19 mouse cellular contexts compared by ENCODE assay signal in the genomic region with DNA sequence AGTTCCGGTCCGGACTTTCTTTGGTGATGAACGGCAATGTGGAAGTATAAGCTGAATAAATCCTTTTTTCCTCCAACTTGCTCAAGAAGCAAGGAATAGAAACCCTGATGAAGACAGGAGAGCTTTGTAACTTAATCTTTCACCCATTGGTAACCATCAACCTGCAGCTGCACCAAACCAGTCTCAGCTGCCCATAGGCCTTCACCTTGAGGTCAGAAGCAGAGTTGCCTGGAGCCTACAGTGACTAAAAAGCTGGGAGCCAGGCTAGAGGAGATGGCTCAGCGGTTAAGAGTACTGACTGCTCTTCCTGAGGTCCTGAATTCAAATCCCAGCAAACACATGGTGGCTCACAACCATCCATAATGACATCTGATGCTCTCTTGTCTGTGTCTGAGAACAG. TPM values are rescaled to one million over a fixed set of nuclear protein-coding genes. Genes with fewer than 3 reads are reported as not detected.
"Had no signal": no experiment of that assay in that cellular context is flagged by ENCODE, and none has a peak within 500 bp of the region (broad histone marks: within the 10 kb centered on the region; RNA-seq: fewer than 3 reads in every experiment).

No protein-coding gene starts in this region.

RNA-seq across cellular contexts. Expression of gene Gsta2, which starts 13.1 kb away (rescaled TPM):
- polyA plus RNA-seq: cerebellum, adult 2 months; embryonic facial prominence, embryonic 10.5 days; embryonic facial prominence, embryonic 11.5 days; embryonic facial prominence, embryonic 12.5 days; erythroblast, embryonic 14.5 days; forebrain, embryonic 10.5 days; forebrain, embryonic 11.5 days; forebrain, embryonic 12.5 days; forebrain, embryonic 13.5 days; forebrain, embryonic 14.5 days; forebrain, embryonic 15.5 days; forebrain, embryonic 16.5 days; forebrain, postnatal 0 days; frontal cortex, adult 2 months had no signal

RNA-seq across cellular contexts. Expression of gene Omt2b, which starts 15.1 kb away (rescaled TPM):
- polyA plus RNA-seq: cerebellum, adult 2 months; cortical plate, adult 2 months; embryonic facial prominence, embryonic 10.5 days; embryonic facial prominence, embryonic 11.5 days; embryonic facial prominence, embryonic 12.5 days; embryonic facial prominence, embryonic 13.5 days; embryonic facial prominence, embryonic 14.5 days; embryonic facial prominence, embryonic 15.5 days; erythroblast, embryonic 14.5 days; forebrain, embryonic 10.5 days; forebrain, embryonic 11.5 days; forebrain, embryonic 12.5 days; forebrain, embryonic 13.5 days; forebrain, embryonic 14.5 days; forebrain, embryonic 15.5 days; forebrain, embryonic 16.5 days; forebrain, postnatal 0 days; frontal cortex, adult 2 months; gonadal fat pad, adult 2 months had no signal

RNA-seq across cellular contexts. Expression of gene Dppa5a, which starts 25.5 kb away (rescaled TPM):
- polyA plus RNA-seq: cortical plate, adult 2 months; embryonic facial prominence, embryonic 10.5 days; embryonic facial prominence, embryonic 11.5 days; embryonic facial prominence, embryonic 14.5 days; erythroblast, embryonic 14.5 days; forebrain, embryonic 10.5 days; gonadal fat pad, adult 2 months had no signal

RNA-seq across cellular contexts. Expression of gene Omt2a, which starts 27.9 kb away (rescaled TPM):
- polyA plus RNA-seq: cerebellum, adult 2 months; cortical plate, adult 2 months; embryonic facial prominence, embryonic 10.5 days; embryonic facial prominence, embryonic 11.5 days; embryonic facial prominence, embryonic 12.5 days; embryonic facial prominence, embryonic 13.5 days; embryonic facial prominence, embryonic 14.5 days; embryonic facial prominence, embryonic 15.5 days; erythroblast, embryonic 14.5 days; forebrain, embryonic 10.5 days; forebrain, embryonic 11.5 days; forebrain, embryonic 12.5 days; forebrain, embryonic 13.5 days; forebrain, embryonic 14.5 days; forebrain, embryonic 15.5 days; forebrain, embryonic 16.5 days; forebrain, postnatal 0 days; frontal cortex, adult 2 months; gonadal fat pad, adult 2 months had no signal

RNA-seq across cellular contexts. Expression of gene Ooep, which starts 36.0 kb away (rescaled TPM):
- polyA plus RNA-seq: erythroblast, embryonic 14.5 days; gonadal fat pad, adult 2 months had no signal
